Mouse (Mus musculus) heart, embryonic 14.5 days (tissue): Measurements from ENCODE around the gene Pank1. TPM values are rescaled to one million over a fixed set of nuclear protein-coding genes. Genes with fewer than 3 reads are reported as not detected.

Experiments
- ATAC-seq: fragments of 200-750 bp; cut with Nextera tagmentation; 2 replicates; pipeline ENCODE4 v1.8.0; 2017; ENCODE audit warnings: low read depth, moderate TSS enrichment; ENCODE audit not compliant: insufficient number of reproducible peaks, insufficient read depth, low FRiP score
- H3K27ac ChIP-seq, 2 experiments: fragments of 200-500 bp in 1 of 2; fragments of 300-500 bp in 1 of 2; sonication (generic) in 1 of 2; replicated peaks in 1 of 2; 2 replicates each; pipeline ENCODE4 v1.5.1; 2012 to 2014; ENCODE audit warnings: low read depth in 2 of 2, low read length in 2 of 2, control low read depth in 1 of 2, mild to moderate bottlenecking in 1 of 2, mixed read lengths in 1 of 2; ENCODE audit not compliant: control insufficient read depth in 1 of 2, insufficient read depth in 1 of 2
- H3K27me3 ChIP-seq: fragments of 300-500 bp; sonication (generic); 2 replicates; pipeline ENCODE4 v1.6.1; 2014; ENCODE audit warnings: mild to moderate bottlenecking, low read length, control low read depth; ENCODE audit not compliant: control insufficient read depth, insufficient read depth
- H3K36me3 ChIP-seq: fragments of 300-500 bp; sonication (generic); 2 replicates; pipeline ENCODE4 v1.6.1; 2014; ENCODE audit warnings: mild to moderate bottlenecking, control low read depth, low read length, mixed read lengths; ENCODE audit not compliant: control insufficient read depth, insufficient read depth
- H3K4me1 ChIP-seq, 2 experiments: fragments of 200-500 bp in 1 of 2; fragments of 300-500 bp in 1 of 2; sonication (generic) in 1 of 2; 2 replicates each; pipeline ENCODE4 v1.6.1; 2012 to 2014; ENCODE audit warnings: low read length in 2 of 2, control low read depth in 1 of 2, mixed read lengths in 1 of 2; ENCODE audit not compliant: control insufficient read depth in 2 of 2, insufficient read depth in 2 of 2
- H3K4me2 ChIP-seq: fragments of 300-500 bp; sonication (generic); 2 replicates; pipeline ENCODE4 v1.6.1; 2014; ENCODE audit warnings: mild to moderate bottlenecking, low read length
- H3K4me3 ChIP-seq, 2 experiments: fragments of 200-500 bp in 1 of 2; fragments of 300-500 bp in 1 of 2; sonication (generic) in 1 of 2; 2 replicates each; pipeline ENCODE4 v1.5.1; 2012 to 2014; ENCODE audit warnings: low read length in 2 of 2, mild to moderate bottlenecking in 2 of 2, control low read depth in 1 of 2, low read depth in 1 of 2, moderate library complexity in 1 of 2; ENCODE audit not compliant: control insufficient read depth in 1 of 2, insufficient read depth in 1 of 2
- H3K9ac ChIP-seq: fragments of 300-500 bp; sonication (generic); 2 replicates; pipeline ENCODE4 v1.6.1; 2014; ENCODE audit warnings: mild to moderate bottlenecking, low read length
- H3K9me3 ChIP-seq: fragments of 300-500 bp; sonication (generic); 2 replicates; pipeline ENCODE4 v1.6.1; 2016; ENCODE audit warnings: low read length, control low read depth; ENCODE audit not compliant: control insufficient read depth
- WGBS: fragments of 180-500 bp; shearing (Covaris S2); extraction: QIAGEN DNeasy Blood & Tissue Kit; methylation state at CpG from one replicate; pipeline ENCODE4 v1.1.7; 2014; 5-methylcytosine and 5-hydroxymethylcytosine counted together
- polyA plus RNA-seq: library from polyadenylated mRNA; unstranded; fragments of >200 nt; fragmentation: Nextera tagmentation; extraction: Ambion mirVana; gene quantifications from 2 replicates; pipeline ENCODE4 v1.2.1, GENCODE M21; 2014

Pank1 gene
- polyA plus RNA-seq, 1 experiment from 2014 or later = 19.4 TPM

- 37% methylated on average over 5 of the region's 5 CpGs for WGBS
- H3K36me3 ChIP-seq = no peaks in the 10 kb centered on the region
- no peak overlapping the region for H3K9ac ChIP-seq
- ATAC-seq = peak; percentile 43; the same call in 1 of the 2 replicates
- H3K4me2 ChIP-seq = peak overlapping the region; percentile 34; the same call in 1 of the 2 replicates
- H3K27ac ChIP-seq = peak overlapping the region; percentile 45 to 53; a peak in 2 of 4 replicates
- no peak overlapping the region for H3K4me3 ChIP-seq
- 0 out of 2 replicates have a peak, but pooled peaks cover 3% of the 10 kb centered on the region for H3K9me3 ChIP-seq
- no peaks in the 10 kb centered on the region for H3K27me3 ChIP-seq
- peaks cover 2 to 11% of the 10 kb centered on the region in 2 experiments; a peak in 2 of 4 replicates for H3K4me1 ChIP-seq
Observed at GRCm38 (mm10) chr19:34906772-34907171, 27.5 kb upstream of the Pank1 start.

- Histone ChIP-seq H3K36me3 (no peaks in the 10 kb centered on the region), H3K9ac (no peak overlapping the region), H3K27ac (no peak overlapping the region), H3K4me1 (peaks cover 2 to 11% of the 10 kb centered on the region in 2 experiments; a peak in 2 of 4 replicates), H3K4me2 (no peak overlapping the region), H3K9me3 (0 out of 2 replicates have a peak, but pooled peaks cover 3% of the 10 kb centered on the region), H3K4me3 (no peak overlapping the region), H3K27me3 (no peaks in the 10 kb centered on the region)
- ATAC-seq = no peak
- WGBS = 89% methylated on average over 7 of the region's 7 CpGs
Observed at GRCm38 (mm10) chr19:34905424-34905823, 26.2 kb upstream of the Pank1 start.

- ATAC-seq = no peak
- no peak overlapping the region for H3K27ac ChIP-seq
Observed at GRCm38 (mm10) chr19:34904032-34904431, 24.8 kb upstream of the Pank1 start.

GRCm38 (mm10) chr19:34901735-34902134 lies 22.5 kb upstream of the Pank1 start:
- Histone ChIP-seq H3K27me3 (no peaks in the 10 kb centered on the region), H3K36me3 (no peaks in the 10 kb centered on the region), H3K9me3 (0 out of 2 replicates have a peak, but pooled peaks cover 3% of the 10 kb centered on the region), H3K4me1 (0 out of 4 replicates have a peak, but pooled peaks cover 0 to 2% of the 10 kb centered on the region in 2 experiments), H3K27ac (no peak overlapping the region), H3K4me2 (no peak overlapping the region), H3K9ac (no peak overlapping the region), H3K4me3 (no peak overlapping the region)
- 74% methylated on average over 2 of the region's 2 CpGs for WGBS
- no peak for ATAC-seq

More at GRCm38 (mm10) chr19:34904032-34904431, 24.8 kb upstream of the Pank1 start:
- Histone ChIP-seq H3K9me3 (0 out of 2 replicates have a peak, but pooled peaks cover 3% of the 10 kb centered on the region), H3K9ac (no peak overlapping the region), H3K4me3 (no peak overlapping the region), H3K4me1 (peaks cover 2 to 11% of the 10 kb centered on the region in 2 experiments; a peak in 2 of 4 replicates), H3K27me3 (no peaks in the 10 kb centered on the region), H3K4me2 (no peak overlapping the region), H3K36me3 (no peaks in the 10 kb centered on the region)
- 78% methylated on average over 5 of the region's 5 CpGs for WGBS

- ATAC-seq = no peak
- H3K36me3 ChIP-seq = no peaks in the 10 kb centered on the region
- H3K4me2 ChIP-seq = no peak overlapping the region
- H3K27me3 ChIP-seq = no peaks in the 10 kb centered on the region
- H3K9ac ChIP-seq = no peak overlapping the region
- H3K27ac ChIP-seq = no peak overlapping the region
- 91% methylated on average over 7 of the region's 7 CpGs for WGBS
- H3K4me3 ChIP-seq = no peak overlapping the region
- H3K4me1 ChIP-seq = no peaks in the 10 kb centered on the region
- H3K9me3 ChIP-seq = 0 out of 2 replicates have a peak, but pooled peaks cover 3% of the 10 kb centered on the region
Observed at GRCm38 (mm10) chr19:34901266-34901665, 22.0 kb upstream of the Pank1 start.

- Histone ChIP-seq H3K9me3 (0 out of 2 replicates have a peak, but pooled peaks cover 3% of the 10 kb centered on the region), H3K36me3 (no peaks in the 10 kb centered on the region), H3K27me3 (no peaks in the 10 kb centered on the region), H3K4me2 (no peak overlapping the region), H3K4me3 (no peak overlapping the region), H3K9ac (no peak overlapping the region), H3K27ac (no peak overlapping the region), H3K4me1 (no peaks in the 10 kb centered on the region)
- no peak for ATAC-seq
- 73% methylated on average over 4 of the region's 4 CpGs for WGBS
Observed at GRCm38 (mm10) chr19:34898941-34899340, 19.7 kb upstream of the Pank1 start.

- H3K4me2 ChIP-seq = no peak overlapping the region
- H3K27me3 ChIP-seq = no peaks in the 10 kb centered on the region
- WGBS = 89% methylated on average over 15 of the region's 15 CpGs
- no peak overlapping the region for H3K27ac ChIP-seq
- no peak overlapping the region for H3K9ac ChIP-seq
- no peak for ATAC-seq
- no peaks in the 10 kb centered on the region for H3K9me3 ChIP-seq
- no peaks in the 10 kb centered on the region for H3K36me3 ChIP-seq
- H3K4me1 ChIP-seq = no peaks in the 10 kb centered on the region
- H3K4me3 ChIP-seq = no peak overlapping the region
Observed at GRCm38 (mm10) chr19:34897082-34897965, 18.1 kb upstream of the Pank1 start.
